8 mouse cellular contexts compared by ENCODE assay signal in the genomic region with DNA sequence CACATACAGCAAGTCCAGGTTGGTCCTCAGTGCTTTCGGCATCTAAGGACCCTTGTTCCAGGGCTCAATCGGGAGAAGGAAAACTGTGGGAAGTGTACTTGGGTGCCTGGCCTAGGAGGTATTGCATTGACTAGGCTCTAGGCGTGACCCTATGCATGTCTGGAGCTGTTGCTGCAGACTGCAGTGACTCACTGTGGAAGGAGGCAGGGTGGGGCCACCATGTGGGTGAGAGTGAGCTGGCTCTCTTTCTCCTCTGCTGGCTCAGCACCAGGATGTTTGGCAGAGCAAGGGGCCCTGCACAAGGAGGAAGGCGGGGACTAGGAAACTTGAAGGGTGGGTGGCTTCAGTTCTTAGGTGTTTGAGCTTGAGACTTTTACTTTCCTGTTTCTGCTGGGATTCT. TPM values are rescaled to one million over a fixed set of nuclear protein-coding genes. Genes with fewer than 3 reads are reported as not detected.
DNase-seq lines count a peak whose midpoint lies in the region; ATAC-seq and TF ChIP-seq lines count a peak whose summit lies in the region.

No protein-coding gene starts in this region.

- no peaks in the 10 kb centered on the region for H3K9me3 ChIP-seq in G1E (replicated peaks)
- H3K9me3 ChIP-seq in limb, embryonic 13.5 days, result no peaks in the 10 kb centered on the region

- peak overlapping the region; percentile 36 for H3K4me2 ChIP-seq in limb, embryonic 13.5 days (replicated peaks)

- H3K4me3 ChIP-seq in G1E (ENCODE audit: low read depth, low read length), result peak overlapping the region; percentile 36; the same call in 1 of the 2 replicates
- no peak overlapping the region for H3K4me3 ChIP-seq in limb, embryonic 13.5 days

- H3K36me3 ChIP-seq in G1E (replicated peaks), result peaks cover 32% of the 10 kb centered on the region
- peaks cover 34% of the 10 kb centered on the region for H3K36me3 ChIP-seq in limb, embryonic 13.5 days

- H3K27ac ChIP-seq in limb, embryonic 13.5 days, result peak overlapping the region; percentile 84

- H3K9ac ChIP-seq in limb, embryonic 13.5 days, result 0 out of 2 replicates have a peak overlapping the region, but pooled peaks have one; percentile 19

- peak; percentile 94 for ATAC-seq in G1E (ENCODE audit: extremely low read depth, insufficient number of reproducible peaks, low FRiP score, poor library complexity, severe bottlenecking)
- peak; percentile 89 for ATAC-seq in inflammation-experienced regulatory T-cells, adult 6 months
- peak; percentile 85 for ATAC-seq in limb, embryonic 13.5 days (ENCODE audit: low FRiP score, low read depth)
- peak; percentile 89 for ATAC-seq in monocyte, adult 5-6 weeks (replicated peaks; ENCODE audit: insufficient number of reproducible peaks, low FRiP score, low TSS enrichment, poor library complexity, severe bottlenecking)

- no peaks in the 10 kb centered on the region for H3K27me3 ChIP-seq in G1E (ENCODE audit: insufficient read depth, low read length)
- H3K27me3 ChIP-seq in limb, embryonic 13.5 days, result no peaks in the 10 kb centered on the region

- peak; percentile 88 for DNase-seq in G1E (ENCODE audit: low spot score)
- DNase-seq in adrenal gland, postnatal 14 days, result peak; percentile 93
- peak; percentile 83 to 87 for DNase-seq in gastrocnemius, adult 8-10 months (ENCODE audit: low spot score in 2 of 2)
- DNase-seq in testis, postnatal 14 days (ENCODE audit: low spot score), result peak; percentile 62
- DNase-seq in embryo, embryonic 10.5 days (ENCODE audit: low spot score), result no peak

- WGBS in limb, embryonic 13.5 days, result 48% methylated on average over 4 of the region's 4 CpGs

- no peak for TF ChIP-seq CTCF in G1E (IDR thresholded peaks at IDR 0.05; ENCODE audit: low read depth, low read length)

- peaks cover 58% of the 10 kb centered on the region for H3K4me1 ChIP-seq in G1E (ENCODE audit: insufficient read depth, low read depth, low read length)
- H3K4me1 ChIP-seq in limb, embryonic 13.5 days, result peaks cover 64% of the 10 kb centered on the region

RNA-seq across cellular contexts. Expression of a gene that starts 8.5 kb away (rescaled TPM):
- total RNA-seq in G1E (2014; fragmentation: Nextera tagmentation), result 22.4 and 27.8 TPM in 2 replicates
- 100 and 124 TPM in 2 replicates for total RNA-seq in G1E (2017)
- 5.9 and 10.4 TPM in 2 replicates for polyA plus RNA-seq in G1E (2012)
- total RNA-seq in adrenal gland, postnatal 14 days (2021), result 157 and 186 TPM in 2 replicates
- total RNA-seq in gastrocnemius, adult 8-10 months (2022), result 100 to 1,000 TPM; 249 to 267 (median 253) TPM
- 10 to 100 TPM; 42.4 to 81.3 (median 54.5) TPM for polyA plus RNA-seq in inflammation-experienced regulatory T-cells, adult 6 months (2017; shearing (Covaris generic))
- 35.2 and 35.6 TPM in 2 replicates for polyA plus RNA-seq in limb, embryonic 13.5 days (2015; fragmentation: Nextera tagmentation; extraction: Ambion mirVana)
- total RNA-seq in monocyte, adult 5-6 weeks (2017), result 408 to 1,020 TPM (median 414 TPM) in 3 replicates

RNA-seq across cellular contexts. Expression of a gene that starts 30.7 kb away (rescaled TPM):
- total RNA-seq in G1E (2014; fragmentation: Nextera tagmentation) (955 and 998 TPM in 2 replicates), G1E (2017) (647 and 686 TPM in 2 replicates)
- 112 and 237 TPM in 2 replicates for polyA plus RNA-seq in G1E (2012)
- total RNA-seq in adrenal gland, postnatal 14 days (2021), result 355 and 413 TPM in 2 replicates
- 100 to 1,000 TPM; 411 to 454 (median 425) TPM for total RNA-seq in gastrocnemius, adult 8-10 months (2022)
- 100 to 1,000 TPM; 465 to 725 (median 677) TPM for polyA plus RNA-seq in inflammation-experienced regulatory T-cells, adult 6 months (2017; shearing (Covaris generic))
- polyA plus RNA-seq in limb, embryonic 13.5 days (2015; fragmentation: Nextera tagmentation; extraction: Ambion mirVana), result 508 and 512 TPM in 2 replicates
- total RNA-seq in monocyte, adult 5-6 weeks (2017), result 313 to 352 TPM (median 341 TPM) in 3 replicates

RNA-seq across cellular contexts. Expression of a gene that starts 43.9 kb away (rescaled TPM):
- total RNA-seq in G1E (2014; fragmentation: Nextera tagmentation) (17.8 and 25.6 TPM in 2 replicates), G1E (2017) (32.3 and 37.3 TPM in 2 replicates)
- 60.9 and 74.1 TPM in 2 replicates for polyA plus RNA-seq in G1E (2012)
- total RNA-seq in adrenal gland, postnatal 14 days (2021), result 20.2 and 21.7 TPM in 2 replicates
- total RNA-seq in gastrocnemius, adult 8-10 months (2022), result 10 to 100 TPM in 1 of 4 experiments, 1 to 10 TPM in 3; 7.8 to 11.8 (median 9.0) TPM
- 10 to 100 TPM; 17.6 to 38.3 (median 35.3) TPM for polyA plus RNA-seq in inflammation-experienced regulatory T-cells, adult 6 months (2017; shearing (Covaris generic))
- polyA plus RNA-seq in limb, embryonic 13.5 days (2015; fragmentation: Nextera tagmentation; extraction: Ambion mirVana), result 35.6 and 36.5 TPM in 2 replicates
- 14.8 to 16.9 TPM (median 16.7 TPM) in 3 replicates for total RNA-seq in monocyte, adult 5-6 weeks (2017)

RNA-seq across cellular contexts. Expression of a gene that starts 55.9 kb away (rescaled TPM):
- total RNA-seq in G1E (2014; fragmentation: Nextera tagmentation), result 183 and 186 TPM in 2 replicates
- 166 and 177 TPM in 2 replicates for total RNA-seq in G1E (2017)
- 67.7 and 76.9 TPM in 2 replicates for polyA plus RNA-seq in G1E (2012)
- 93.1 and 105 TPM in 2 replicates for total RNA-seq in adrenal gland, postnatal 14 days (2021)
- total RNA-seq in gastrocnemius, adult 8-10 months (2022), result 10 to 100 TPM; 21.0 to 25.7 (median 23.4) TPM
- polyA plus RNA-seq in inflammation-experienced regulatory T-cells, adult 6 months (2017; shearing (Covaris generic)), result 10 to 100 TPM; 78.8 to 96.7 (median 81.2) TPM
- polyA plus RNA-seq in limb, embryonic 13.5 days (2015; fragmentation: Nextera tagmentation; extraction: Ambion mirVana), result 192 and 193 TPM in 2 replicates
- 129 to 201 TPM (median 158 TPM) in 3 replicates for total RNA-seq in monocyte, adult 5-6 weeks (2017)
